Mouse (Mus musculus) neural tube, embryonic 11.5 days (tissue): ENCODE results near the gene Rabgef1. TPM values are rescaled to one million over a fixed set of nuclear protein-coding genes. Genes with fewer than 3 reads are reported as not detected.
A peak's percentile ranks its signal among the peaks of the same experiment; 100 is the strongest.

Experiments used
- ATAC-seq: fragments of 200-750 bp; cut with Nextera tagmentation; 2 replicates; pipeline ENCODE4 v1.8.0; 2017; ENCODE audit warnings: moderate number of reproducible peaks, mild to moderate bottlenecking, moderate TSS enrichment, moderate library complexity; ENCODE audit not compliant: insufficient read depth, low FRiP score, low TSS enrichment
- DNase-seq: peaks from one replicate; pipeline ENCODE4 v3.0.0-alpha.2; 2015; ENCODE audit warnings: low spot score
- H3K27ac ChIP-seq: fragments of 300-500 bp; sonication (generic); 2 replicates; pipeline ENCODE4 v1.5.1; 2014; ENCODE audit warnings: low read depth, mild to moderate bottlenecking, low read length
- H3K27me3 ChIP-seq: fragments of 300-500 bp; sonication (generic); 2 replicates; pipeline ENCODE4 v1.6.1; 2014; ENCODE audit warnings: mild to moderate bottlenecking, low read length, mixed read lengths; ENCODE audit not compliant: control insufficient read depth, insufficient read depth
- H3K36me3 ChIP-seq: fragments of 300-500 bp; sonication (generic); 2 replicates; pipeline ENCODE4 v1.6.1; 2014; ENCODE audit warnings: mild to moderate bottlenecking, low read length, moderate library complexity, mixed read lengths; ENCODE audit not compliant: control insufficient read depth, insufficient read depth
- H3K4me1 ChIP-seq: fragments of 300-500 bp; sonication (generic); 2 replicates; pipeline ENCODE4 v1.6.1; 2014; ENCODE audit warnings: low read length, mixed read lengths; ENCODE audit not compliant: control insufficient read depth, insufficient read depth
- H3K4me2 ChIP-seq: fragments of 300-500 bp; sonication (generic); 2 replicates; pipeline ENCODE4 v1.6.1; 2014; ENCODE audit warnings: low read depth, mild to moderate bottlenecking, moderate library complexity
- H3K4me3 ChIP-seq: fragments of 300-500 bp; sonication (generic); 2 replicates; pipeline ENCODE4 v1.5.1; 2014; ENCODE audit warnings: low read depth, low read length
- H3K9ac ChIP-seq: fragments of 300-500 bp; sonication (generic); 2 replicates; pipeline ENCODE4 v1.6.1; 2014; ENCODE audit warnings: mild to moderate bottlenecking, low read length
- H3K9me3 ChIP-seq: fragments of 300-500 bp; sonication (generic); 2 replicates; pipeline ENCODE4 v1.6.1; 2016; ENCODE audit warnings: low read length; ENCODE audit not compliant: control insufficient read depth
- WGBS: fragments of 180-500 bp; shearing (Covaris S2); extraction: QIAGEN DNeasy Blood & Tissue Kit; methylation state at CpG from one replicate; pipeline ENCODE4 v1.1.7; 2014; 5-methylcytosine and 5-hydroxymethylcytosine counted together
- polyA plus RNA-seq: library from polyadenylated mRNA; unstranded; fragments of >200 nt; fragmentation: Nextera tagmentation; extraction: Ambion mirVana; gene quantifications from 2 replicates; pipeline ENCODE4 v1.2.1, GENCODE M21; 2014

Gene Rabgef1
- polyA plus RNA-seq, 1 experiment from 2014 or later = 25.4 TPM

GRCm38 (mm10) chr5:130216781-130217180, 45.2 kb downstream of the Rabgef1 start, which contains the start of gene Tmem248:
Gene Tmem248 (plus strand): TSS chr5:130217081.
- peaks cover 2% of the 10 kb centered on the region; the same call in 1 of the 2 replicates for H3K4me1 ChIP-seq
- ATAC-seq (no peak), DNase-seq (no peak)
- WGBS = 84% methylated on average over 7 of the region's 7 CpGs
- H3K9me3 ChIP-seq = no peaks in the 10 kb centered on the region
- H3K4me3 ChIP-seq = no peak within 1 kb of the TSS
- no peaks in the 10 kb centered on the region for H3K27me3 ChIP-seq
- H3K36me3 ChIP-seq = peaks cover 8% of the 10 kb centered on the region; the same call in 1 of the 2 replicates
- no peak within 1 kb of the TSS for H3K9ac ChIP-seq
- no peak within 1 kb of the TSS for H3K4me2 ChIP-seq
- H3K27ac ChIP-seq = no peak within 1 kb of the TSS

DNA sequence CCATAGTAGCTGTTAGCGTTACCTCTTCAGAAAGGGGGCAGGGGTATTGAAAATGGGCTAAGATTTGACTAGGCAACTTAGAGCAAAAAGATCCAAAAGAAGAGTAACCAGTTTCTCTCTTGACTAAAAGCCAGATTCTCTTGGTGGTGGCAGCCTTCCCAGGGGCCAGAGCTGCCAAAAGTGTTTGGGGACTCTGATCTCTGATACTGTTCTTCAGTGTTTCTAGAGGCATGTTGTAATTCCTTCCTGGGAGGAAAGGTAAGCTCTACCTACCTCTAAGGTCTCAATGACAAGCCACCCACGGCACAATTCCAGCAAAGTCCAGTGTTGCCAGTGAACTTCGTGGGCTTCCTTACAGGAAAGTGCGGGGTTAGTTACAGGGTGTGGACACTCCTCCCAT, 45.8 kb downstream of the Rabgef1 start:
- Histone ChIP-seq H3K27ac (no peak overlapping the region), H3K4me1 (peaks cover 2% of the 10 kb centered on the region; the same call in 1 of the 2 replicates), H3K9ac (no peak overlapping the region), H3K27me3 (no peaks in the 10 kb centered on the region), H3K4me3 (no peak overlapping the region), H3K9me3 (no peaks in the 10 kb centered on the region), H3K36me3 (peaks cover 8% of the 10 kb centered on the region; the same call in 1 of the 2 replicates), H3K4me2 (no peak overlapping the region)
- no peak for ATAC-seq
- 91% methylated on average over 4 of the region's 4 CpGs for WGBS
- no peak for DNase-seq

- DNase-seq (no peak), ATAC-seq (no peak)
- H3K27me3 ChIP-seq = no peaks in the 10 kb centered on the region
- H3K4me3 ChIP-seq = no peak overlapping the region
- no peak overlapping the region for H3K4me2 ChIP-seq
- peaks cover 6% of the 10 kb centered on the region; the same call in 1 of the 2 replicates for H3K4me1 ChIP-seq
- H3K9ac ChIP-seq = no peak overlapping the region
- H3K9me3 ChIP-seq = no peaks in the 10 kb centered on the region
- WGBS = 94% methylated on average over 5 of the region's 5 CpGs
- no peak overlapping the region for H3K27ac ChIP-seq
- H3K36me3 ChIP-seq = peaks cover 3% of the 10 kb centered on the region; the same call in 1 of the 2 replicates
Observed at GRCm38 (mm10) chr5:130218336-130218735, 46.7 kb downstream of the Rabgef1 start.

- peak overlapping the region; percentile 93 for H3K9ac ChIP-seq
- DNase-seq (no peak), ATAC-seq (no peak)
- H3K4me3 ChIP-seq = peak overlapping the region; percentile 77
- no peaks in the 10 kb centered on the region for H3K9me3 ChIP-seq
- no peak overlapping the region for H3K27ac ChIP-seq
- peak overlapping the region; percentile 56 for H3K4me2 ChIP-seq
- WGBS = 52% methylated on average over 2 of the region's 2 CpGs
- peaks cover 6% of the 10 kb centered on the region; the same call in 1 of the 2 replicates for H3K4me1 ChIP-seq
- H3K36me3 ChIP-seq = no peaks in the 10 kb centered on the region
- no peaks in the 10 kb centered on the region for H3K27me3 ChIP-seq
Observed at GRCm38 (mm10) chr5:130221316-130221715, 49.7 kb downstream of the Rabgef1 start.

DNA sequence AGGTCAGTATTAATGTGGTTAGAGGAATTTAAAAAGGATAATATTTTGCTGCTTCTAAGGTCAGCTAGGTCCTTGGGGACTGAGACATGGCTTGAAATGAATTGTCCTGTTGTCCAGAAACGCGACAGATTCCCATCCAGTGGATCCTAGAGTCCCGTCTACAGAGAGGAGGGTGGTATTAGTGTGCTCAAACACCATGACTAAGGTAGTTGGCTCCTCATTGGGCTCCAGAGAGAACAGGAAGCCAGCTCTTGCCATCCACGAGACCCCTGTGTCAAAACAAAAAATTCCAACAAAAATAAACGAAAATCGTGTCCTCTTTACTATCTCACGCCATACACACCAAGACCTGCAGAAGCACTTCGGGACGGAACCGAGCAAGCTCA, 50.2 kb downstream of the Rabgef1 start:
- peak overlapping the region; percentile 93 for H3K9ac ChIP-seq
- ATAC-seq (peak; percentile 51), DNase-seq (no peak)
- H3K36me3 ChIP-seq = no peaks in the 10 kb centered on the region
- peak overlapping the region; percentile 73; the same call in 1 of the 2 replicates for H3K27ac ChIP-seq
- H3K4me1 ChIP-seq = peaks cover 6% of the 10 kb centered on the region; the same call in 1 of the 2 replicates
- H3K9me3 ChIP-seq = no peaks in the 10 kb centered on the region
- 1% methylated on average over 10 of the region's 10 CpGs for WGBS
- peak overlapping the region; percentile 56 for H3K4me2 ChIP-seq
- H3K4me3 ChIP-seq = peak overlapping the region; percentile 77
- no peaks in the 10 kb centered on the region for H3K27me3 ChIP-seq

DNA sequence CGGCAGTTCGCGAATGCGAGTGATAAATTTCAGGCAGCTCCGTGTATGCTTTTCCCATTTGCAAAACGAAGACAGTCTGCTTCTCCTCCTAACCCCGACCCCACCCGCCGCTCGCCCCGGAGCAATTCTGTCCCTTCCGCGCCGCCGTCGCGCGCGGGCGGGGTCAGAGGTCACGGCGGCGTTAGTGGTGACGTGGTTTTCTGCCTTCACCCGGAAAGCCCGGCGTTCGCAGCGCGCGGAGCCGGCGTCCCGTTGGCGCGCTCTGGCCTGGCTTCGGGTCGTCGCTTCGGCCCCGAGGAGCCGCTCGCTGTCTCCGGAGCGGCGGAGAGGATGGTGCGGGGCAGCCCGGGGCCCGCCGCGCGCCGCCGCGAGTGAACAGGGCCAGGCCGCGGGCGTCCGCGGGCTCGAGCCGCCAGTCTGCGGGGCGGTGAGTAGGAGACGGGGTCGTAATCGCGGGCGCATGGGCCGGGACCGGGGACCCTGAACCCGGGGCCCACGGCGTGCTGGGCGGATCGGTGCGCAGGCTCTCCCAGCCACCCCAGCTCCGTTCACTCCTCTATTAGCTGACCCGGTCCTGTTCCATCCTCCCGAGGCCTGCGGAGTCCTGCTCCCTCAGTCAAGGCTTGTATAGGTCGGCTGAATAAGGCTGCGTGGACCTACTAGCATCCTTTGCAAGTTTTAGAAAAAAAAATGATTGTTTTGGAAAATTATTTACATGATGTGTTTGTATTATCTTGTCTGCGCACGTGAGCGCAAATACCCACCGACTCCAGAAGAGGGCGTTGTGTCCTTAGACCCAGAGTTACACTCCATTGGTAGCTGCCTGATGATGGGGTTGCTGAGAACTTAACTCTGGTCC, 50.8 kb downstream of the Rabgef1 start:
- H3K9ac ChIP-seq = peak overlapping the region; percentile 93
- peak overlapping the region; percentile 73 for H3K27ac ChIP-seq
- peak overlapping the region; percentile 56 for H3K4me2 ChIP-seq
- peak; percentile 94 for DNase-seq
- under 1% methylated on average over 84 of the region's 88 CpGs for WGBS
- H3K27me3 ChIP-seq = no peaks in the 10 kb centered on the region
- ATAC-seq = peak; percentile 81
- no peaks in the 10 kb centered on the region for H3K36me3 ChIP-seq
- H3K9me3 ChIP-seq = no peaks in the 10 kb centered on the region
- peaks cover 6% of the 10 kb centered on the region; the same call in 1 of the 2 replicates for H3K4me1 ChIP-seq
- H3K4me3 ChIP-seq = peak overlapping the region; percentile 77

DNA sequence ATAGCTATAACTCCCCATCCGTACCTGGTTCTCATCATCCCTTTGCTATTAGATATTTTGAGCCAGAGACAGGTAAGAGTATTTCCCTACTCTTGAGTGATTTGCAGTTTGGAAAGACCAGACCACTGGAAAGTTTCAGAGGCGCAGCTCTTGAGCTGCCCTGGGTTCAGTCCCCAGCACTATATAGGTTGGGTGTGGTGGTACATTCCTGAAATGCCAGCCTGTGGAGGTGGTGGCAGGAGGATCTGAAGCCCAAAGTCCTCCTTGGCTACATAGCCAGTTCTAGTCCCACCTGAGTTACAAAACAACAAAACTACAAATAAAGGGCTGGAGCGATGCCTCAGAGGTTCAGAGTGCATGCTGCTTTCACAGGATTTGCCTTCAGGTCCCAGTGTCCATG, 55.2 kb downstream of the Rabgef1 start:
- Histone ChIP-seq H3K27me3 (no peaks in the 10 kb centered on the region), H3K9ac (no peak overlapping the region), H3K4me1 (peaks cover 4% of the 10 kb centered on the region; the same call in 1 of the 2 replicates), H3K4me2 (no peak overlapping the region), H3K4me3 (no peak overlapping the region), H3K27ac (no peak overlapping the region), H3K36me3 (no peaks in the 10 kb centered on the region; the same call in 1 of the 2 replicates), H3K9me3 (no peaks in the 10 kb centered on the region)
- no peak for DNase-seq
- no peak for ATAC-seq
- 96% methylated on average over 3 of the region's 3 CpGs for WGBS

DNA sequence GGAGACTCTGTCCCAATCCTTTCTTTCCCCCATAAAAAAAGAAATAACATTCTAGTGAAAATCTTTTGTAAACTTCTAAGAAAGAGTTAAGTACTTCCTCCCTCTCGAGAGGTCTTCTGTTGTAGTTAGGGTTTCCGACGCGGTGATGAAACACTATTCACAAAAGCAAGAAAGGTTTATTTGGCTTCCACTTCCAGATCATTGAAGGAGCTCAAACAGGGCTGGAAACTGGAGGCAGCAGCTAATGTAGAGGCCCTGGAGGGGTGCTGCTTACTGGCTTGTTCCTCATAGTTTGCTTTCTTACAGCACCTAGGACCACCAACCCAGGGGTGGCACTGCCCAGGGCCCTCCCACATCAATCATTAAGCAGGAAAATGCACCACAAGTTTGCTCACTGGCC, 56.5 kb downstream of the Rabgef1 start:
- H3K9ac ChIP-seq = no peak overlapping the region
- H3K27ac ChIP-seq = no peak overlapping the region
- DNase-seq (no peak), ATAC-seq (no peak)
- H3K27me3 ChIP-seq = no peaks in the 10 kb centered on the region
- 83% methylated on average over 4 of the region's 4 CpGs for WGBS
- peaks cover 6% of the 10 kb centered on the region for H3K36me3 ChIP-seq
- H3K4me3 ChIP-seq = no peak overlapping the region
- no peak overlapping the region for H3K4me2 ChIP-seq
- peaks cover 2% of the 10 kb centered on the region; the same call in 1 of the 2 replicates for H3K4me1 ChIP-seq
- no peaks in the 10 kb centered on the region for H3K9me3 ChIP-seq
